Mouse (Mus musculus): ENCODE measurements at regions not wholly inside any gene's neighbourhood (a gene's known extent, or its start where the extent isn't known, plus 50 kb on each side); places are given as distances from the start of the nearest gene placed in this dataset.

- Histone ChIP-seq H3K9me3 (ENCODE audit: low read length) (no peaks in the 10 kb centered on the region), H3K27me3 (ENCODE audit: insufficient read depth, low read length) (no peaks in the 10 kb centered on the region), H3K36me3 (ENCODE audit: insufficient read depth, low read length) (no peaks in the 10 kb centered on the region), H3K4me3 (ENCODE audit: low read length) (no peak overlapping the region), H3K9ac (replicated peaks; ENCODE audit: low read length) (no peak overlapping the region), H3K4me1 (ENCODE audit: insufficient read depth, low read length) (no peaks in the 10 kb centered on the region), H3K4me2 (ENCODE audit: low read depth, low read length) (no peak overlapping the region), H3K27ac (no peak overlapping the region)
- TF ChIP-seq CTCF (IDR thresholded peaks at IDR 0.05; ENCODE audit: low read depth): no peak
- ATAC-seq (no peak), DNase-seq (ENCODE audit: low spot score) (peak; percentile 45)
- 34% methylated on average over 3 of the region's 3 CpGs for WGBS
Measured at GRCm38 (mm10) chr1:148392673-148393072, 1568.4 kb downstream of the Pla2g4a start.

Data from hindbrain, postnatal 0 days (tissue).